Mouse (Mus musculus): Measurements from ENCODE around the gene Tns3.

- TF ChIP-seq CTCF (IDR thresholded peaks at IDR 0.05; ENCODE audit: low read depth) (no peak), EP300 (IDR thresholded peaks at IDR 0.05; ENCODE audit: low read depth) (no peak)
Measured at GRCm38 (mm10) chr11:8694096-8694495, 29.8 kb upstream of the Tns3 start.

All from liver, postnatal 0 days (tissue).